12 mouse cellular contexts compared by ENCODE assay signal in genomic region chr19:43949111-43949810, GRCm38 (mm10). TPM values are rescaled to one million over a fixed set of nuclear protein-coding genes. Genes with fewer than 3 reads are reported as not detected.
A peak's percentile ranks its signal among the peaks of the same experiment; 100 is the strongest.
DNase-seq lines count a peak whose midpoint lies in the region; ATAC-seq and TF ChIP-seq lines count a peak whose summit lies in the region.
"Had no signal": no experiment of that assay in that cellular context is flagged by ENCODE, and none has a peak within 500 bp of the region (broad histone marks: within the 10 kb centered on the region; RNA-seq: fewer than 3 reads in every experiment).

No protein-coding gene starts in this region.

- no peak overlapping the region; the same call in 1 of the 2 replicates for H3K27ac ChIP-seq in hindbrain, embryonic 10.5 days
- no peak overlapping the region for H3K27ac ChIP-seq in hindbrain, embryonic 14.5 days
- peak overlapping the region; percentile 6 for H3K27ac ChIP-seq in limb, embryonic 14.5 days (replicated peaks; ENCODE audit: low read depth, low read length)

- no peaks in the 10 kb centered on the region for H3K27me3 ChIP-seq in hindbrain, embryonic 10.5 days (ENCODE audit: insufficient read depth, poor library complexity, severe bottlenecking)
- no peaks in the 10 kb centered on the region for H3K27me3 ChIP-seq in hindbrain, embryonic 14.5 days (ENCODE audit: control insufficient read depth, insufficient read depth, low read length)
- H3K27me3 ChIP-seq in limb, embryonic 14.5 days (ENCODE audit: control insufficient read depth, insufficient read depth, low read length) = no peaks in the 10 kb centered on the region

- peak; percentile 39 for DNase-seq in hindbrain, embryonic 10.5 days (ENCODE audit: low spot score)
- no peak for DNase-seq in hindbrain, embryonic 14.5 days (ENCODE audit: low spot score)
- DNase-seq in A20 (ENCODE audit: low read depth, low spot score) = peak; percentile 39
- DNase-seq in embryo, embryonic 9.5 days (ENCODE audit: extremely low spot score) = peak; percentile 74
- DNase-seq in limb, embryonic 14.5 days (ENCODE audit: low spot score) = peak; percentile 78
- DNase-seq in c-Kit-positive CD71-positive TER-119-positive erythroid progenitor cells, embryonic 14.5 days (ENCODE audit: low spot score) = no peak
- DNase-seq in left cerebral cortex, adult 9 months (ENCODE audit: low spot score in 2 of 2) = no peak
- DNase-seq in heart, adult 8-10 months (ENCODE audit: low spot score) = no peak
- DNase-seq: cerebellum, adult 11-12 months; heart, postnatal 10 days had no signal

- no peak for TF ChIP-seq POLR2A in limb, embryonic 14.5 days (IDR thresholded peaks at IDR 0.05; ENCODE audit: borderline replicate concordance, extremely low read depth, insufficient read depth, insufficient read length)

- H3K4me1 ChIP-seq in hindbrain, embryonic 10.5 days (replicated peaks) = peaks cover 8% of the 10 kb centered on the region
- H3K4me1 ChIP-seq in hindbrain, embryonic 14.5 days (replicated peaks; ENCODE audit: control insufficient read depth, insufficient read depth, low read length) = 0 out of 2 replicates have a peak, but pooled peaks cover 3% of the 10 kb centered on the region
- H3K4me1 ChIP-seq in limb, embryonic 14.5 days (ENCODE audit: control insufficient read depth, insufficient read depth, low read length) = peaks cover 13% of the 10 kb centered on the region; the same call in 1 of the 2 replicates

- 5% methylated on average over 12 of the region's 12 CpGs for WGBS in hindbrain, embryonic 10.5 days
- 4% methylated on average over 12 of the region's 12 CpGs for WGBS in hindbrain, embryonic 14.5 days
- 3% methylated on average over 12 of the region's 12 CpGs for WGBS in limb, embryonic 14.5 days

- H3K36me3 ChIP-seq in hindbrain, embryonic 10.5 days = no peaks in the 10 kb centered on the region
- no peaks in the 10 kb centered on the region for H3K36me3 ChIP-seq in hindbrain, embryonic 14.5 days (replicated peaks; ENCODE audit: control insufficient read depth, insufficient read depth)
- H3K36me3 ChIP-seq in limb, embryonic 14.5 days (ENCODE audit: control insufficient read depth, insufficient read depth, low read length) = no peaks in the 10 kb centered on the region

- H3K9ac ChIP-seq in hindbrain, embryonic 14.5 days = no peak overlapping the region
- no peak overlapping the region for H3K9ac ChIP-seq in limb, embryonic 14.5 days (ENCODE audit: low read depth, low read length, severe bottlenecking)

- no peak overlapping the region for H3K4me3 ChIP-seq in hindbrain, embryonic 10.5 days
- no peak overlapping the region for H3K4me3 ChIP-seq in hindbrain, embryonic 14.5 days (replicated peaks; ENCODE audit: low read length)
- H3K4me3 ChIP-seq in limb, embryonic 14.5 days (replicated peaks; ENCODE audit: low read length) = no peak overlapping the region

- ATAC-seq in hindbrain, embryonic 14.5 days (ENCODE audit: low FRiP score) = no peak
- peak; percentile 87 for ATAC-seq in limb, embryonic 14.5 days (ENCODE audit: low FRiP score, low read depth)
- ATAC-seq: forebrain, embryonic 14.5 days had no signal

- H3K9me3 ChIP-seq in hindbrain, embryonic 10.5 days = no peaks in the 10 kb centered on the region
- no peaks in the 10 kb centered on the region for H3K9me3 ChIP-seq in hindbrain, embryonic 14.5 days (ENCODE audit: control insufficient read depth, low read length)
- H3K9me3 ChIP-seq in limb, embryonic 14.5 days (ENCODE audit: control insufficient read depth, low read length) = no peaks in the 10 kb centered on the region

- no peak overlapping the region for H3K4me2 ChIP-seq in hindbrain, embryonic 14.5 days (replicated peaks)
- H3K4me2 ChIP-seq in limb, embryonic 14.5 days (replicated peaks; ENCODE audit: low read depth, low read length, severe bottlenecking) = peak overlapping the region; percentile 3
- H3K4me2 ChIP-seq: midbrain, embryonic 11.5 days had no signal

RNA-seq across cellular contexts. Expression of gene Dnmbp, which starts 9.3 kb away (rescaled TPM):
- polyA plus RNA-seq in hindbrain, embryonic 10.5 days (2016; fragmentation: Nextera tagmentation; extraction: Ambion mirVana) = 16.2 and 16.4 TPM in 2 replicates
- 8.7 and 8.9 TPM in 2 replicates for polyA plus RNA-seq in hindbrain, embryonic 14.5 days (2014; fragmentation: Nextera tagmentation; extraction: Ambion mirVana)
- 33.0 and 39.7 TPM in 2 replicates for polyA plus RNA-seq in limb, embryonic 14.5 days (2012; rRNA removed)
- 23.3 and 26.1 TPM in 2 replicates for polyA plus RNA-seq in limb, embryonic 14.5 days (2014; fragmentation: Nextera tagmentation; extraction: Ambion mirVana)
- total RNA-seq in heart, adult 8-10 months (2022) = 10 to 100 TPM in 1 of 4 experiments, 1 to 10 TPM in 3; 8.9 to 10.3 (median 9.2) TPM

RNA-seq across cellular contexts. Expression of gene Cpn1, which starts 37.1 kb away (rescaled TPM):
- 0.16 and 0.86 TPM in 2 replicates for polyA plus RNA-seq in hindbrain, embryonic 10.5 days (2016; fragmentation: Nextera tagmentation; extraction: Ambion mirVana)
- 0.20 and 0.26 TPM in 2 replicates for polyA plus RNA-seq in hindbrain, embryonic 14.5 days (2014; fragmentation: Nextera tagmentation; extraction: Ambion mirVana)
- polyA plus RNA-seq in limb, embryonic 14.5 days (2012; rRNA removed) = 0.19 and 0.26 TPM in 2 replicates
- 0.14 TPM in 1 of 2 replicates, not detected in the other for polyA plus RNA-seq in limb, embryonic 14.5 days (2014; fragmentation: Nextera tagmentation; extraction: Ambion mirVana)
- total RNA-seq in heart, adult 8-10 months (2022) = under 1 TPM in 3 of 4 experiments, not detected in 1; 0.19 to 0.22 (median 0.19) TPM
- total RNA-seq: heart, postnatal 10 days had no signal

Comparison
In these comparisons a context has a peak if more than half of its experiments do, and no peak if none do; other contexts are left out.
1. DNase-seq: peak in hindbrain, embryonic 10.5 days (single experiment), A20 (single experiment), embryo, embryonic 9.5 days (single experiment) and limb, embryonic 14.5 days (single experiment); none in hindbrain, embryonic 14.5 days (single experiment), c-Kit-positive CD71-positive TER-119-positive erythroid progenitor cells, embryonic 14.5 days (single experiment), left cerebral cortex, adult 9 months (0 of 2) and heart, adult 8-10 months (single experiment).